Mouse (Mus musculus) granulocyte monocyte progenitor cell, adult 5-6 weeks (primary cell): ENCODE data around the gene Hyal3. TPM values are rescaled to one million over a fixed set of nuclear protein-coding genes. Genes with fewer than 3 reads are reported as not detected.

Experiments used
- ATAC-seq: replicated peaks from 2 replicates; pipeline ENCODE4 v1.8.0; 2016; ENCODE audit warnings: mild to moderate bottlenecking, moderate TSS enrichment, inconsistent platforms; ENCODE audit not compliant: poor library complexity, severe bottlenecking
- total RNA-seq, 2 experiments: library from RNA; stranded (forward) in 1 of 2; stranded (reverse) in 1 of 2; fragments of 200-712, 200-1000 nt in 1 of 2; fragments of >200 nt in 1 of 2; fragmentation: Nextera tagmentation in 1 of 2; gene quantifications; 2 replicates each; pipeline ENCODE4 v1.2.3; 2014 to 2017

The Hyal3 gene
- total RNA-seq, 2 experiments from 2014 or later, result 0.46 TPM; not detected in 1

DNA sequence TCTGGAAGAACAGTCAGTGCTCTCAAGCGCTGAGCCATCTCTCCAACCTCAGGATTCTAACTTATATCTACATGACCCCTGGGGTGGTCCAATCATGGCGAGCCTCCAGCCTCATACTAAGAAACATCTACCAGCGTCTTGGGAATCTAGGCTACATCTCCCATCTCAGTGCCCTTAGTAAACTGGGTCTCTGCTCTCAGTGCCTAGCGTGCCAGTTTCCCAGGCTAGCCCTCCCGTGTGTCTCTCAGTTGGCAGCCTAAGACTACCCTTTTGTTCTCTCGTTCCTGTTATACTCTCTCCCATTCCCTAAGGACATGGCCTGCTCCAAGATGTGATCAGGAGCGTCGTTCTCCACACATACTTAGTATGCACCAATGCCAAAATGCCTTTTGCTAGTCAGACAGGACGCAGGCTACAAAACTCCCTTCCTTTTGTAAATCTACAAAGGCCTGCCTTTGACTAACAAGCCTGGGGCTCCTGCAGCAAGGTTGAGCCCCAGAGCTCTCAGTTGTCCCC is 50.8 kb downstream of the Hyal3 start:
- no peak for ATAC-seq

DNA sequence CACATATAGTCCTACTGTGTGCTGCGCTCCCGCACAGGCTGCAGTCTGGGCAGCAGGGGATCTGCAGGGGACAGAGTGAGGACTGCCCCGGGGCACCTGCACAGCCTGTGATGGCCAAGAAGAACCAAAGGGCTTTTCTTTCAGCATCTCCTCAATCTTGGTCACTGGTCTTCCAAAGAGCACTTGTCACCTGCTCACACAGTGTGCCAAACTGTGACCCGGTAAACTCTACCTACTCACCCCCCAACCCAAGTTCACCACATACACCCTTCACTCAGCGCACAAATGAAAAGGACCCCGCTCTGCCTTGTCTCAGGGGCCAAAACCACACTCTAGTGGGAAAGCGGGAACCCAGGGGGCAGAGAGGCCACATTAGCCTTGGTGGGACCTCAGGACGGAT is 51.2 kb downstream of the Hyal3 start:
- ATAC-seq, result no peak

DNA sequence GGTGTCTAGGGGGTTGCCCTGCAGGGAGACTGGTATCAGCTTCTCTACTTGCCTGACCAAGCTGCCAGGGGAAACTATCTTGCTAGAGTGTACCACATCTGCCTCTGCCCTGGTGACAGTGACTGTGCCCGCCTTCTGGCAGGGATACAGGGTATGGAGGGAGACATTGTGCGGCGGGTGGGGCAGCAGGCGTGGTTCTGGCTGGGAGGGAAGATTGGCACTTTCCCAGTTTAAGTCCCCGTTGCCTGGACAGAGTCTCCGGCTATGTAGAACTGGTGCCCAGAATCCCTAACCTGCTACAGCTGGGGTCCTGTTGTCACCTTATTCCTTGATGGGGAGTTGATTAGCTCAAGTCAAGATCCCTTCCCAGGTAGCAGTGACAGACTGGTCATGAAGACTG is 51.9 kb downstream of the Hyal3 start:
- ATAC-seq, result no peak

DNA sequence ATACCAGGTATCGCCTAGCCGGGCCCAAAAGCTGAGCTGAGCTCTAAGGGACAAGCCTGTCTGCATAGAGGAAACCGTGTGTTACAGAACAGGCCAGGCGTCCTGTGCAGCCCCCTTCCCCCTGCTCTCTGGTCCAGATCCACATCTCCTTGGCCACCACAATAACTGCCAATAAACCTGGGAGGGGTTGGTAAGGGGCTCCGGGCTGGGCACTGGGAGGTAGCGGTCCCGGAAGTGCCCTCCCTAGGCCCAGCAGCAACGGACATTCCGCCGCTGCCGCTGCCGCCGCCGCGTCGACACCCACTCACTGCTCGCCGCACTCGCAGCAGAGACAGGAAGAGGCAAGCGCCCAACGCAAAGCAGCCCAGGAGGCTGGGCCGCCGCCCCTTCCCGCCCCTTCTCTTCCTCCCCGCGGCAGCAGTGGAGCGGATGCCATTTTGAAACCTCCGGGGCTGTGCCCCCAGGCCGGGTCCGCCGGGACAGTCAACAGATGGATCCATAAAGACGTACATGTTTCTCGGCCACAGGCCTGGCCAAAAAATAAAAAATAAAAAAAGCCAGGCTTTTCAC is 52.6 kb downstream of the Hyal3 start:
- peak; percentile 61 for ATAC-seq

DNA sequence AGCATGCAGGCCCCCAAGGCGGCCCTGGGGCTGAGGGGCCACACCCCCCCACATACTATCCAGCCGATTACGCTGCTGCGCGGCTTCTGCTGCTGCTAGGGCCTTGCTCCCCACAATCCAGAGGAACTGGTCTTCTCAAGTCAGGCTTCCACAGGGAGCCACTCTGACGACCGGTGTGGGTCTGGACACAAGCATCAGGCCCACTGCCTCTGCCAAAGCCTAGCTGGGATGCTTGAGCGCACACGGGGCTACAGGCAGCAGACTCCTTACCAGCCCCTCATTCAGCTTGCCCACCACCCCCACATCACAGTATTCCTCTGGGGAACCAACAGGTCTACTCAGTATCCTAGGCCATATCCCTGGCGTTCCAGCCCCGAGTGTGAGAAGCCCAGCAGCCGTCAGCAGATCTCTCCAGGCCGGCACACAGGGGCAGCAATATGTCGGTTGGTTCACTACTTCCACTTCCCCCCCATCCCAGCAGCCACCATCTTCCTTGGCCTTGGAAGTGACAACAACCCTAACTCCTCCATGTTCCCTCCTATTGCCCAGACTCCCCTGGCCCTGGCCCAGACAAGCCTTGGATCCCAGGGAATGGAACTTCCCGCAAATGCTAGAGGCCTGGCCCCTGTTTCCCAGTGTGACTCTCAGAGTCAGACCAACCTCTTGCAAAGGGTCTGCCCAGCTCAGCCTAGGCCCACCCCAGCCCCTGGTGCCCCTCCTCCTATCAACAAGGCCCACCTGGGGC is 53.2 kb downstream of the Hyal3 start:
- ATAC-seq, result peak; percentile 10

DNA sequence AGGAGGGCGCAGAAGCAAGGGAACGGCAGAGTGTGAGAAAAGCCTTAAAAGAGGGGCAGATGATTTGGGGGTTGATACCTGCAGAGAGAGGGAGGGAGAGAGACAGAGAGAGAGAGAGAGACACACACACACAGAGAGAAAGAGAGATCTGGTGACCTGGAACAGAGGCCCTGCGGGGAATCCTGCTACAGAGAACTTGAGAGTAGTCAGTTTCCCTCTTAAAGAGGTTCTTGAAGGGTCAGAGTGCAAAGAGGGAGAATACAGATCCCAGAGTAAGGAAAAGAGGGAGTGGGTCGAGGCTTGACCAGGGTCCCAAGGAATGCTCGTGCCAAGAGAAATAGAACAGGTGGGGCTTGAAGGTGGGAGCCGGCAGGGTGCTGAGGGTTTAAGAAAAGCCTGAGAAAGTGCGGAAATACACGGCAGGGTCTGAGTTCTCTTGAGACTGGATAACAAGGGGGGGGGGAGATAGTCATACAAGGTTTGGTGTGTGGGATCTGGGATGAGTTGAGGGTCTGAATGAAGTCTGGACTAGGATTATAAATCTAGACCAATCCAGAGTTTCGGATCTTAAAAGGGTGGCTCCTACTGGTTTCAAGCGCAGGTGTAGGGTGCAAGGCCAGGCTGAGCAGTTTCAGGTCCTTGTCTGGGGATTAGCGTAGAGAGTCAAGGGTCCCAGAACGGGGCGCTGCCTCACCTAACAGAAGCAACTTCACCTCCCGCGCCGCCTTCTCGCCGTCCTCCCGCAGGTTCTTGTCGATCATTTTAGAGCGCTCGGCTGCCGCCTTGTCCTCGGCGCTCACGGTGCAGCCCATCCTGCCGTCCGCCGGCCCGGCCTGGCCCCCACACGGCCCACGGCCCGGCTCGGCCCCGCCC is 54.0 kb downstream of the Hyal3 start:
- no peak for ATAC-seq

DNA sequence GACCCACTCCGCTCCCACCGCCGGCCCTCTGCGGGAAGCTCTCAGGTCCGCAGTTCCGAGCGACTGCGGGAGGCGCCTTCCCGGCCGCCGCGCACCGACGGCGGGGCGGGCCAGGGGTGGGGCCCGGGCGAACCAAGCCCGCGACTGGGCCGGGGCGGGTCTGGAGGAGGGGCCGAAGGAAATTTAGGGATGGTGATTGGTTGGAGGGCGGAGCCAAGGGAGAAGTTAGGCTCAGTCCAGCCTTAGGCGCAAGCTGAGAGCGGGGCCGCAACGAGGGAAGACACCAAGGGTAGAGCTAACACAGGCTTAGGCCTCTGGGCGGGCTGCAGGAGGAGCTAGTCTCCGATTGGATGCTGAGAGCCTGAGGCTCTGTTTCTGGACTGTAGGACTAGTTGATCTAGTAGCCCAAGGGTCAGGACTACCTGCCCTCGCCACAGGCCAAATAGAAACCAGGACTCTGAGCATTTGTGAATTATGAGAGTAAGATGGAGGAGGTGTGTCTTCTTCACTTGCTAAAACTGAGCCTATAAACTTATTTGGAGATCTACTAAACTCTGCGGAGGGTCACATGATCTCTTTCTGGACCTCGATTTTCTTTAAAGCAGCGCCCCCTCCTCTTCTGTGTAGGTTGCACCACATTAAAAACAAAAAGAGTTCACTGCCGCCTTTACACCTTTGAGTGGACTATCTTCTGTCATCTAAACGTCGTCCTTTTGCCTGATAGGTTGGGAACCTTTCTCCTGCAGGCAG is 54.8 kb downstream of the Hyal3 start, which contains the start of gene Gnai2:
Gene Gnai2, minus strand, starts transcription at position 89 of the 750 bp plus-strand sequence.
- ATAC-seq, result peak; percentile 73

Other genes starting within 250 kb of the Hyal3 start
- gene Hemk1, start 242.5 kb upstream of the Hyal3 start, total RNA-seq (2014; fragmentation: Nextera tagmentation), result 12.0 and 32.9 TPM in 2 replicates
- 6.0 and 11.3 TPM in 2 replicates for gene Hemk1, start 242.5 kb upstream of the Hyal3 start, total RNA-seq (2017)
- not detected in 2 replicates for gene 6430571L13Rik, start 240.2 kb upstream of the Hyal3 start, total RNA-seq (2014; fragmentation: Nextera tagmentation)
- gene 6430571L13Rik, start 240.2 kb upstream of the Hyal3 start, total RNA-seq (2017), result not detected in 2 replicates
- gene Cacna2d2, start 181.2 kb upstream of the Hyal3 start, total RNA-seq (2014; fragmentation: Nextera tagmentation), result 0.19 TPM in 1 of 2 replicates, not detected in the other
- gene Cacna2d2, start 181.2 kb upstream of the Hyal3 start, total RNA-seq (2017), result 0.09 and 0.10 TPM in 2 replicates
- 12.2 and 13.7 TPM in 2 replicates for gene Tmem115, start 46.9 kb upstream of the Hyal3 start, total RNA-seq (2014; fragmentation: Nextera tagmentation)
- gene Tmem115, start 46.9 kb upstream of the Hyal3 start, total RNA-seq (2017), result 12.1 and 12.5 TPM in 2 replicates
- gene Cyb561d2, start 38.6 kb upstream of the Hyal3 start, total RNA-seq (2014; fragmentation: Nextera tagmentation), result 21.2 and 31.0 TPM in 2 replicates
- 13.2 and 13.9 TPM in 2 replicates for gene Cyb561d2, start 38.6 kb upstream of the Hyal3 start, total RNA-seq (2017)
- gene Nprl2, start 38.6 kb upstream of the Hyal3 start, total RNA-seq (2014; fragmentation: Nextera tagmentation), result 11.3 and 16.7 TPM in 2 replicates
- gene Nprl2, start 38.6 kb upstream of the Hyal3 start, total RNA-seq (2017), result 11.3 and 14.3 TPM in 2 replicates
- not detected in 2 replicates for gene Zmynd10, start 33.5 kb upstream of the Hyal3 start, total RNA-seq (2014; fragmentation: Nextera tagmentation)
- gene Zmynd10, start 33.5 kb upstream of the Hyal3 start, total RNA-seq (2017), result not detected in 2 replicates
- gene Rassf1, start 29.3 kb upstream of the Hyal3 start, total RNA-seq (2014; fragmentation: Nextera tagmentation), result 40.2 and 42.2 TPM in 2 replicates
- 34.1 and 36.7 TPM in 2 replicates for gene Rassf1, start 29.3 kb upstream of the Hyal3 start, total RNA-seq (2017)
- gene Tusc2, start 17.6 kb upstream of the Hyal3 start, total RNA-seq (2014; fragmentation: Nextera tagmentation), result 22.8 and 34.5 TPM in 2 replicates
- 10.8 and 13.2 TPM in 2 replicates for gene Tusc2, start 17.6 kb upstream of the Hyal3 start, total RNA-seq (2017)
- 6.2 and 11.6 TPM in 2 replicates for gene Hyal2, start 12.9 kb upstream of the Hyal3 start, total RNA-seq (2014; fragmentation: Nextera tagmentation)
- gene Hyal2, start 12.9 kb upstream of the Hyal3 start, total RNA-seq (2017), result 3.0 and 5.3 TPM in 2 replicates
- 1.4 and 4.9 TPM in 2 replicates for gene Hyal1, start 3.9 kb upstream of the Hyal3 start, total RNA-seq (2014; fragmentation: Nextera tagmentation)
- gene Hyal1, start 3.9 kb upstream of the Hyal3 start, total RNA-seq (2017), result 0.56 and 1.0 TPM in 2 replicates
- gene Naa80, start 1.9 kb upstream of the Hyal3 start, total RNA-seq (2014; fragmentation: Nextera tagmentation), result 7.1 and 18.2 TPM in 2 replicates
- 5.5 and 8.2 TPM in 2 replicates for gene Naa80, start 1.9 kb upstream of the Hyal3 start, total RNA-seq (2017)
- 89.9 and 105 TPM in 2 replicates for gene Ifrd2, start 6.8 kb downstream of the Hyal3 start, total RNA-seq (2014; fragmentation: Nextera tagmentation)
- 46.9 and 76.8 TPM in 2 replicates for gene Ifrd2, start 6.8 kb downstream of the Hyal3 start, total RNA-seq (2017)
- gene Sema3b, start 28.4 kb downstream of the Hyal3 start, total RNA-seq (2014; fragmentation: Nextera tagmentation), result not detected in 2 replicates
- not detected in 2 replicates for gene Sema3b, start 28.4 kb downstream of the Hyal3 start, total RNA-seq (2017)
- 410 and 448 TPM in 2 replicates for gene Gnai2, start 54.5 kb downstream of the Hyal3 start, total RNA-seq (2014; fragmentation: Nextera tagmentation)
- 395 and 452 TPM in 2 replicates for gene Gnai2, start 54.5 kb downstream of the Hyal3 start, total RNA-seq (2017)
- not detected in 2 replicates for gene Slc38a3, start 88.7 kb downstream of the Hyal3 start, total RNA-seq (2014; fragmentation: Nextera tagmentation)
- gene Slc38a3, start 88.7 kb downstream of the Hyal3 start, total RNA-seq (2017), result not detected in 2 replicates
- gene Gnat1, start 98.9 kb downstream of the Hyal3 start, total RNA-seq (2014; fragmentation: Nextera tagmentation), result not detected in 2 replicates
- not detected in 2 replicates for gene Gnat1, start 98.9 kb downstream of the Hyal3 start, total RNA-seq (2017)
- 2.6 TPM in 1 of 2 replicates, not detected in the other for gene Sema3f, start 129.7 kb downstream of the Hyal3 start, total RNA-seq (2014; fragmentation: Nextera tagmentation)
- not detected in 2 replicates for gene Sema3f, start 129.7 kb downstream of the Hyal3 start, total RNA-seq (2017)
- 133 and 165 TPM in 2 replicates for gene Rbm5, start 190.2 kb downstream of the Hyal3 start, total RNA-seq (2014; fragmentation: Nextera tagmentation)
- gene Rbm5, start 190.2 kb downstream of the Hyal3 start, total RNA-seq (2017), result 157 and 164 TPM in 2 replicates